Mouse (Mus musculus): ENCODE measurements around the gene Vmn1r195. TPM values are rescaled to one million over a fixed set of nuclear protein-coding genes. Genes with fewer than 3 reads are reported as not detected.

Gene Vmn1r195
- polyA plus RNA-seq (2014; fragmentation: Illumina TruSeq; extraction: RNeasy Lipid Tissue Mini Kit (QIAGEN cat#74804); ENCODE audit: low read depth, low replicate concordance) = not detected

GRCm38 (mm10) chr13:22270222-22270621 lies at the start of gene Vmn1r195:
TSS of gene Vmn1r195 (plus strand) at chr13:22270522.

GRCm38 (mm10) chr13:22223060-22223459 lies 47.3 kb upstream of the Vmn1r195 start, which contains the start of gene Vmn1r193:
TSS of gene Vmn1r193 (minus strand) at chr13:22223160.

GRCm38 (mm10) chr13:22243915-22244314 lies 26.4 kb upstream of the Vmn1r195 start, which contains the start of gene Vmn1r194:
TSS of gene Vmn1r194 (plus strand) at chr13:22244215.

GRCm38 (mm10) chr13:22289620-22290019 lies 19.3 kb downstream of the Vmn1r195 start, which contains the start of gene Vmn1r196:
TSS of gene Vmn1r196 (plus strand) at chr13:22289920.

GRCm38 (mm10) chr13:22324289-22324688 lies 54.0 kb downstream of the Vmn1r195 start, which contains the start of gene Vmn1r197:
TSS of gene Vmn1r197 (plus strand) at chr13:22324589.

Other genes with a start within 250 kb of the Vmn1r195 start
- gene Hist1h2ah, start 235.0 kb upstream of the Vmn1r195 start, polyA plus RNA-seq (2014; fragmentation: Illumina TruSeq; extraction: RNeasy Lipid Tissue Mini Kit (QIAGEN cat#74804); ENCODE audit: low read depth, low replicate concordance) = not detected
- not detected for gene Hist1h2bk, start 234.7 kb upstream of the Vmn1r195 start, polyA plus RNA-seq (2014; fragmentation: Illumina TruSeq; extraction: RNeasy Lipid Tissue Mini Kit (QIAGEN cat#74804); ENCODE audit: low read depth, low replicate concordance)
- gene Hist1h4i, start 229.2 kb upstream of the Vmn1r195 start, polyA plus RNA-seq (2014; fragmentation: Illumina TruSeq; extraction: RNeasy Lipid Tissue Mini Kit (QIAGEN cat#74804); ENCODE audit: low read depth, low replicate concordance) = 6.0 TPM
- not detected for gene Hist1h2ag, start 227.6 kb upstream of the Vmn1r195 start, polyA plus RNA-seq (2014; fragmentation: Illumina TruSeq; extraction: RNeasy Lipid Tissue Mini Kit (QIAGEN cat#74804); ENCODE audit: low read depth, low replicate concordance)
- gene Hist1h2bj, start 227.3 kb upstream of the Vmn1r195 start, polyA plus RNA-seq (2014; fragmentation: Illumina TruSeq; extraction: RNeasy Lipid Tissue Mini Kit (QIAGEN cat#74804); ENCODE audit: low read depth, low replicate concordance) = not detected
- gene Vmn1r188, start 186.1 kb upstream of the Vmn1r195 start, polyA plus RNA-seq (2014; fragmentation: Illumina TruSeq; extraction: RNeasy Lipid Tissue Mini Kit (QIAGEN cat#74804); ENCODE audit: low read depth, low replicate concordance) = not detected
- not detected for gene Vmn1r189, start 164.7 kb upstream of the Vmn1r195 start, polyA plus RNA-seq (2014; fragmentation: Illumina TruSeq; extraction: RNeasy Lipid Tissue Mini Kit (QIAGEN cat#74804); ENCODE audit: low read depth, low replicate concordance)
- not detected for gene Vmn1r191, start 86.6 kb upstream of the Vmn1r195 start, polyA plus RNA-seq (2014; fragmentation: Illumina TruSeq; extraction: RNeasy Lipid Tissue Mini Kit (QIAGEN cat#74804); ENCODE audit: low read depth, low replicate concordance)
- gene Vmn1r192, start 79.4 kb upstream of the Vmn1r195 start, polyA plus RNA-seq (2014; fragmentation: Illumina TruSeq; extraction: RNeasy Lipid Tissue Mini Kit (QIAGEN cat#74804); ENCODE audit: low read depth, low replicate concordance) = not detected
- not detected for gene Vmn1r193, start 47.4 kb upstream of the Vmn1r195 start, polyA plus RNA-seq (2014; fragmentation: Illumina TruSeq; extraction: RNeasy Lipid Tissue Mini Kit (QIAGEN cat#74804); ENCODE audit: low read depth, low replicate concordance)
- gene Vmn1r194, start 26.3 kb upstream of the Vmn1r195 start, polyA plus RNA-seq (2014; fragmentation: Illumina TruSeq; extraction: RNeasy Lipid Tissue Mini Kit (QIAGEN cat#74804); ENCODE audit: low read depth, low replicate concordance) = not detected
- not detected for gene Vmn1r196, start 19.4 kb downstream of the Vmn1r195 start, polyA plus RNA-seq (2014; fragmentation: Illumina TruSeq; extraction: RNeasy Lipid Tissue Mini Kit (QIAGEN cat#74804); ENCODE audit: low read depth, low replicate concordance)
- not detected for gene Vmn1r197, start 54.1 kb downstream of the Vmn1r195 start, polyA plus RNA-seq (2014; fragmentation: Illumina TruSeq; extraction: RNeasy Lipid Tissue Mini Kit (QIAGEN cat#74804); ENCODE audit: low read depth, low replicate concordance)
- gene Vmn1r198, start 79.8 kb downstream of the Vmn1r195 start, polyA plus RNA-seq (2014; fragmentation: Illumina TruSeq; extraction: RNeasy Lipid Tissue Mini Kit (QIAGEN cat#74804); ENCODE audit: low read depth, low replicate concordance) = not detected
- not detected for gene Vmn1r199, start 109.3 kb downstream of the Vmn1r195 start, polyA plus RNA-seq (2014; fragmentation: Illumina TruSeq; extraction: RNeasy Lipid Tissue Mini Kit (QIAGEN cat#74804); ENCODE audit: low read depth, low replicate concordance)
- gene Vmn1r200, start 119.9 kb downstream of the Vmn1r195 start, polyA plus RNA-seq (2014; fragmentation: Illumina TruSeq; extraction: RNeasy Lipid Tissue Mini Kit (QIAGEN cat#74804); ENCODE audit: low read depth, low replicate concordance) = not detected
- not detected for gene Vmn1r201, start 201.4 kb downstream of the Vmn1r195 start, polyA plus RNA-seq (2014; fragmentation: Illumina TruSeq; extraction: RNeasy Lipid Tissue Mini Kit (QIAGEN cat#74804); ENCODE audit: low read depth, low replicate concordance)
- not detected for gene Vmn1r202, start 234.9 kb downstream of the Vmn1r195 start, polyA plus RNA-seq (2014; fragmentation: Illumina TruSeq; extraction: RNeasy Lipid Tissue Mini Kit (QIAGEN cat#74804); ENCODE audit: low read depth, low replicate concordance)
- not detected for gene Vmn1r203, start 247.6 kb downstream of the Vmn1r195 start, polyA plus RNA-seq (2014; fragmentation: Illumina TruSeq; extraction: RNeasy Lipid Tissue Mini Kit (QIAGEN cat#74804); ENCODE audit: low read depth, low replicate concordance)